Mouse (Mus musculus) cortical plate, adult 2 months (tissue): ENCODE data around the gene Cep83.

ENCODE experiments used
- CTCF ChIP-seq: fragments of 200-500 bp; IDR thresholded peaks from 2 replicates; pipeline ENCODE4 v1.5.1; 2011; ENCODE audit warnings: mild to moderate bottlenecking, control low read depth, low read length; ENCODE audit not compliant: insufficient read depth; ENCODE audit errors: extremely low read depth
- POLR2A ChIP-seq: fragments of 200-500 bp; IDR thresholded peaks from 2 replicates; pipeline ENCODE4 v1.6.1; 2011; ENCODE audit warnings: mild to moderate bottlenecking, low read length, control low read depth; ENCODE audit not compliant: insufficient read depth; ENCODE audit errors: extremely low read depth

GRCm38 (mm10) chr10:94800677-94801354 lies 112.4 kb downstream of the Cep83 start:
- TF ChIP-seq CTCF (no peak), POLR2A (no peak)
